ENCODE assay signal across 8 mouse cellular contexts in the genomic region with DNA sequence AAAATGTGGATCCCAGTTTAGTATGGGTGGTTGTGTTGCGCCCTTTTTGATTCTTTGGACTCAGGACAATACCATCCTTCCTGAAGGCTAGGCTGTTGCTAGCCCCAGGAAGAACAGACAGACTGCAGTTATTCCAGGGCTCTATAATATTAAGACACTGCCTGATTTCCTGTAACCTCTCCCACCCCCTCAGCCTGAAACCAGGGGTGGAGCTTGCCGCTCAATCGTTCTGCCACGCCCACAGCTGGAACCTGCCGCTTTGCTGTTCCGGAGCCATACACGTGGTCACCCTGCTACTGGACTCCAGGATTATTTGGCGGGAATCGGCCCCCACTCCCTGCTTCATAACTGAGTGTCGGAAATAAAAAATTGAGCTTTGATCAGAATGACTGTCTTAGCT. TPM values are rescaled to one million over a fixed set of nuclear protein-coding genes. Genes with fewer than 3 reads are reported as not detected.
DNase-seq lines count a peak whose midpoint lies in the region; ATAC-seq lines count a peak whose summit lies in the region.
"Not testable (repeated sequence)": the region's sequence is repeated elsewhere in the genome, so short reads cannot be mapped to it uniquely, and the experiment has no call there.

No protein-coding gene starts in this region.

- peak overlapping the region; percentile 18; the same call in 1 of the 2 replicates for H3K4me2 ChIP-seq in heart, embryonic 13.5 days
- H3K4me2 ChIP-seq in intestine, embryonic 15.5 days (replicated peaks), result not testable (repeated sequence)
- H3K4me2 ChIP-seq in lung, embryonic 15.5 days, result peak overlapping the region; percentile 33; the same call in 1 of the 2 replicates

- not testable (repeated sequence) for H3K36me3 ChIP-seq in heart, embryonic 13.5 days; intestine, embryonic 15.5 days; lung, embryonic 15.5 days

- H3K4me1 ChIP-seq in heart, embryonic 13.5 days; intestine, embryonic 15.5 days (replicated peaks); lung, embryonic 15.5 days: not testable (repeated sequence)

- not testable (repeated sequence) for H3K9ac ChIP-seq in heart, embryonic 13.5 days; intestine, embryonic 15.5 days; lung, embryonic 15.5 days

- peak; percentile 1 to 44 for DNase-seq in B cell, adult 2 months
- DNase-seq in adrenal gland, adult 2 months, result peak; percentile 63
- DNase-seq in embryo, embryonic 11 days, result peak; percentile 2
- DNase-seq in kidney, postnatal 25 days, result peak; percentile 2 to 38
- peak; percentile 49 for DNase-seq in ovary, postnatal 36 days (ENCODE audit: low spot score)

- H3K4me3 ChIP-seq in heart, embryonic 13.5 days; intestine, embryonic 15.5 days (replicated peaks); lung, embryonic 15.5 days: not testable (repeated sequence)

- H3K27me3 ChIP-seq in heart, embryonic 13.5 days (replicated peaks); intestine, embryonic 15.5 days (replicated peaks); lung, embryonic 15.5 days: not testable (repeated sequence)

- not testable (repeated sequence) for H3K27ac ChIP-seq in heart, embryonic 13.5 days (replicated peaks); intestine, embryonic 15.5 days; lung, embryonic 15.5 days

- not testable (repeated sequence) for H3K9me3 ChIP-seq in heart, embryonic 13.5 days; intestine, embryonic 15.5 days; lung, embryonic 15.5 days

- not testable (repeated sequence) for ATAC-seq in heart, embryonic 13.5 days (ENCODE audit: extremely low read depth, insufficient number of reproducible peaks, low FRiP score, low TSS enrichment); lung, embryonic 15.5 days (ENCODE audit: borderline replicate concordance, extremely low read depth, low FRiP score, low TSS enrichment)
- 0 out of 2 replicates have a peak, but pooled peaks have one; percentile 39 for ATAC-seq in intestine, embryonic 15.5 days

- 40% methylated on average over 10 of the region's 10 CpGs for WGBS in heart, embryonic 13.5 days
- WGBS in intestine, embryonic 15.5 days, result 46% methylated on average over 10 of the region's 10 CpGs
- 36% methylated on average over 10 of the region's 10 CpGs for WGBS in lung, embryonic 15.5 days

RNA-seq across cellular contexts. Expression of a gene that starts 26.3 kb away (rescaled TPM):
- total RNA-seq in adrenal gland, adult 2 months (2021), result 10 to 100 TPM; 23.4 to 25.5 TPM
- 13.6 and 14.7 TPM in 2 replicates for polyA plus RNA-seq in adrenal gland, adult 2 months (2012; rRNA removed)
- polyA plus RNA-seq in heart, embryonic 13.5 days (2015; fragmentation: Nextera tagmentation; extraction: Ambion mirVana), result 34.9 and 36.1 TPM in 2 replicates
- 27.9 and 28.4 TPM in 2 replicates for polyA plus RNA-seq in intestine, embryonic 15.5 days (2015; fragmentation: Nextera tagmentation; extraction: Ambion mirVana)
- 38.1 and 38.7 TPM in 2 replicates for polyA plus RNA-seq in lung, embryonic 15.5 days (2015; fragmentation: Nextera tagmentation; extraction: Ambion mirVana)

RNA-seq across cellular contexts. Expression of a gene that starts 42.3 kb away (rescaled TPM):
- total RNA-seq in adrenal gland, adult 2 months (2021), result 100 to 1,000 TPM; 145 to 176 TPM
- 244 and 254 TPM in 2 replicates for polyA plus RNA-seq in adrenal gland, adult 2 months (2012; rRNA removed)
- 99.7 and 107 TPM in 2 replicates for polyA plus RNA-seq in heart, embryonic 13.5 days (2015; fragmentation: Nextera tagmentation; extraction: Ambion mirVana)
- polyA plus RNA-seq in intestine, embryonic 15.5 days (2015; fragmentation: Nextera tagmentation; extraction: Ambion mirVana), result 102 and 104 TPM in 2 replicates
- 109 and 113 TPM in 2 replicates for polyA plus RNA-seq in lung, embryonic 15.5 days (2015; fragmentation: Nextera tagmentation; extraction: Ambion mirVana)

Comparison
In these comparisons a context has a peak if more than half of its experiments do, and no peak if none do; other contexts are left out.
1. DNase-seq: peak in every context shown above with its lines; median percentile 63 in adrenal gland, adult 2 months; 49 in ovary, postnatal 36 days; 22 in B cell, adult 2 months; 20 in kidney, postnatal 25 days; 2 in embryo, embryonic 11 days.